Mouse (Mus musculus): Measurements from ENCODE around the gene Cpox. TPM values are rescaled to one million over a fixed set of nuclear protein-coding genes. Genes with fewer than 3 reads are reported as not detected.

Cpox gene
- polyA plus RNA-seq, 1 experiment from 2014 or later = 10.6 TPM

DNA sequence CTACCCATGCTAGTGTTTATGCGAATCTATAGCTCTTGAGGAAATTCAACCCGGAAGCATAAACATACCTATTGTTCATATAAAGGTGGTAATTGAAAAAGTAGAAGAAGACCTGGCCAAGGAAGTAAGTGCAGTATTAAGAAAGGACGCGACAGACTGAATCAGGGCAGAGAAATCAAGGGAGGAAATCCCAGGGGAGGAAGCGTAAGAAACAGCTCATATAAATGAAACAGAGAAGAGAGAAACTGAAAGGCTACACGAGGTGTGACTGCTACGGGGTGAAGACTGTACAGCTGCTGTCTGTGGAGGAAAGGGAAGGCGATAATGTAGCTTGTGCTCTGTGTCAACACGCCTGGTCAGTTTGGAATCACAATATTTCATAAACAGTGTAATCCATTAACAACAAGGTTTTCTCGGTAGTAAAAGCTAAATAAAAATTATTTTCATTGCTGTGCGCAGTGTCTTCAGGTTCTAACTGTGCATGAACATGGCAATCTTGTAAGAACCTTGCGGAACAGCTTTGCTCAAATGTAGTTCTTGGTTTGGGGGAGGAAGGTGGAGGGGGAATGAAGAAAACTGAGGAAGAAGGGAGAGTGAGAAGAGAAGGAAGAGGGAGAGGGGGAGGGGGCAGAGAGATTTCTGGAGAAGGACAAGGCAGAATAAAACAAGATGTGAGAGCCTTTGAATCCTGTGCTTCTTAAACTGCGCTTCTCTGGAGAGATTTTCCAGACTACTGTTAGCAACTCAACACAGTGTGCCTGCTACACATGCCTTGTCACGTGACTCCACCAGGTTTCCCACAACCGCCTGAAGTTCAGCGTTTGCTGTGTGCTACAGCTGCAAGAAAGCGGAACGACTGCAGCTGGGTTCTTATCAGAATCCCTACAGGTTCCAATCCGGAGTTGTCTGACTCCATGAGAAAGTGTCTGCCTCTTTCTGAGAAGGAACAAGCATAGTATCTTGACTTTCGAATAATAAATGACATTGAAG is 15.8 kb downstream of the Cpox start:
- Histone ChIP-seq H3K27ac (no peak overlapping the region), H3K4me3 (replicated peaks) (no peak overlapping the region), H3K9me3 (no peaks in the 10 kb centered on the region), H3K4me1 (replicated peaks) (no peaks in the 10 kb centered on the region), H3K27me3 (no peaks in the 10 kb centered on the region), H3K4me2 (replicated peaks) (no peak overlapping the region), H3K36me3 (peaks cover under 1% of the 10 kb centered on the region; the same call in 1 of the 2 replicates), H3K9ac (replicated peaks) (no peak overlapping the region)
- 84% methylated on average over 20 of the region's 20 CpGs for whole genome bisulfite sequencing
- ATAC-seq = no peak

DNA sequence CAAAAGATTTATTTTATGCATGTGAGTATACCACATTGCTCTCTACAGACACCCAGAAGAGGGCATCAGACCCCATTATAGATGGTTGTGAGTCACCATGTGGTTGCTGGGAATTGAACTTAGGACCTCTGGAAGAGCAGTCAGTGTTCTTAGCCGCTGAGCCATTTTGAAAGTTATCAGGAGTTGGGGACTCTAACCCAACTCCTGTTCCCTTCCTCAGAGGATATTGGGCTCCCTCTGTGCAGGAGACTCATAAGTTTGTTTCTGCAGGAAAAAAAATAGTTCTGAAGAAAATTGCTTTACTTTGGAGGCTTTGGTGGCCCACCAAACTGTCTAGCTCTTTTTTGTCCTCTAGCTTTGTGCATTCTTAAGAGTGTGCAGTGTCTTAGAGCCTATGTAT is 18.4 kb downstream of the Cpox start:
- H3K27ac ChIP-seq = no peak overlapping the region
- H3K9me3 ChIP-seq = no peaks in the 10 kb centered on the region
- no peaks in the 10 kb centered on the region for H3K36me3 ChIP-seq
- no peak overlapping the region for H3K4me2 ChIP-seq (replicated peaks)
- 96% methylated on average over 1 of the region's 1 CpGs for WGBS
- no peak for ATAC-seq
- H3K9ac ChIP-seq (replicated peaks) = no peak overlapping the region
- no peak overlapping the region for H3K4me3 ChIP-seq (replicated peaks)
- H3K4me1 ChIP-seq (replicated peaks) = no peaks in the 10 kb centered on the region
- no peaks in the 10 kb centered on the region for H3K27me3 ChIP-seq

DNA sequence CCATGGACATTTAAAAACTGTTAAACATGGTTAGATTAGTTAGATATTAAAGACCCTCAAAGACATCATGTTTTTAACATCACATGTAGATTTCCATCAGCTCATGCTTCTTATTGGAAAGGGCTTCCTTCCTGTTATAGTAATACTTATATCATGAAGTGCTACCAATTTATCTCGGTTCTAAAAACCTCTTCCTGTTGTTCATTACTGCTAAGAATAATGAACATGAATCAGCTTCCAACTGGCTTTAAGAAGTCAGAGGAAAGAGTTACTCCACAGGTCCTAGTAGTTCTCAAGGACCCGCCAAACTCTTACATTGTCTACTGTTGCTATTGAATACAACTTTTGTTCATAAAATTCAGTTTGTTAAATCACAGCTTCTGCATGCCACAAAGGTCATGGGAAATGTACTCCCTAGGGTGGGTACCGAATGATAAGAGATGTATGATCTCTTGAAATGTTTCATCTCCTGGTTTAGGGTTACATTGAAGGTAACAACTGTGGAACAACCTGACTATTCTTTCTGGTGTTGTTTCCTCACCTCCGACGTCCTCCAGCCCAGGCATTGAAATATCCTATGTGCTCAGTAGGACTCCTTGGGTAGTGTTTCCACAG is 19.6 kb downstream of the Cpox start:
- Histone ChIP-seq H3K27me3 (no peaks in the 10 kb centered on the region), H3K27ac (no peak overlapping the region), H3K9ac (replicated peaks) (no peak overlapping the region), H3K4me1 (replicated peaks) (no peaks in the 10 kb centered on the region), H3K4me2 (replicated peaks) (no peak overlapping the region), H3K4me3 (replicated peaks) (no peak overlapping the region), H3K36me3 (no peaks in the 10 kb centered on the region), H3K9me3 (no peaks in the 10 kb centered on the region)
- no peak for ATAC-seq
- 88% methylated on average over 5 of the region's 5 CpGs for WGBS

DNA sequence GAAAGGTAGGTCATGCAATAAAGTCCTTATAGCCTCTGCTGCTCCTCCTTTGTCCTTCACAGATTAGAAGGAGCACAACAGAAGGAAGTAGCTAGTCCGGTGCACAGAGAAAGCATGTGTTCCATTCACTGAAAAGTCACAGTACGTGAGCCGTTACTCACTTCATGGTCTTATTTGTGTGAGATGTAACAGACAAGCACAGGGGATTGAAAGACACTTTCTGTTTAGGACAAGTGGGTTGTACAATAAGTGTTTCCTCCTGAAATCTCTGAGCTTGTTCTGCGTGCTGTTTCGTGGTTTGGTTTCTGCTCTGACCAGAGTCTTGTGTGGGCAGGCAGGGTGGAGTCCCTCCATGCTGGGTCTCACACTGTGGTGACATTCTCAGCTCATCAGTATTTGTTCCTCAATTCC is 20.2 kb downstream of the Cpox start:
- Histone ChIP-seq H3K27me3 (no peaks in the 10 kb centered on the region), H3K4me1 (replicated peaks) (no peaks in the 10 kb centered on the region), H3K4me2 (replicated peaks) (no peak overlapping the region), H3K36me3 (no peaks in the 10 kb centered on the region), H3K9me3 (no peaks in the 10 kb centered on the region), H3K27ac (no peak overlapping the region), H3K9ac (replicated peaks) (no peak overlapping the region), H3K4me3 (replicated peaks) (no peak overlapping the region)
- ATAC-seq = no peak
- 84% methylated on average over 5 of the region's 5 CpGs for WGBS

DNA sequence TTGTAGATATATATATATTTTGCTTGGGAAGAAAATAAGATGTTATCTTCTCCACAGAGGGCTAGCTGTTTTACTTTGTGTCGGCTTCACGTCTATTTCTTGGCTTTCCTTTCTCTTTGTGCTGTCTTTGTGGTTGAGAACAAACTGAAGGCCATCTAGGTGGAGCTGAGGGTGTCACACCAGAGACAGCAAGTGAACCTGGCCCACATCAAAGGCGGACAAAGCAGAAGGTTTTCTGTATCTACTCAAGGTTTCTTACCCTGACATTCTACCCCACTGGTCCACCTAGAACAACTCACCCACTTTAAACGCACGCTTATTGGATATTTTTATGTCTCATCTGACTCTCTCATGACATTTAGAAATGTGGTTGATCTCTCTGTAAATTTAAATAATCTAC is 24.0 kb downstream of the Cpox start:
- no peak overlapping the region for H3K9ac ChIP-seq (replicated peaks)
- no peaks in the 10 kb centered on the region for H3K36me3 ChIP-seq
- no peak overlapping the region for H3K4me3 ChIP-seq (replicated peaks)
- no peak overlapping the region for H3K27ac ChIP-seq
- no peaks in the 10 kb centered on the region for H3K9me3 ChIP-seq
- no peak overlapping the region for H3K4me2 ChIP-seq (replicated peaks)
- no peaks in the 10 kb centered on the region for H3K27me3 ChIP-seq
- ATAC-seq = no peak
- H3K4me1 ChIP-seq (replicated peaks) = no peaks in the 10 kb centered on the region
- WGBS = 93% methylated on average over 5 of the region's 5 CpGs

DNA sequence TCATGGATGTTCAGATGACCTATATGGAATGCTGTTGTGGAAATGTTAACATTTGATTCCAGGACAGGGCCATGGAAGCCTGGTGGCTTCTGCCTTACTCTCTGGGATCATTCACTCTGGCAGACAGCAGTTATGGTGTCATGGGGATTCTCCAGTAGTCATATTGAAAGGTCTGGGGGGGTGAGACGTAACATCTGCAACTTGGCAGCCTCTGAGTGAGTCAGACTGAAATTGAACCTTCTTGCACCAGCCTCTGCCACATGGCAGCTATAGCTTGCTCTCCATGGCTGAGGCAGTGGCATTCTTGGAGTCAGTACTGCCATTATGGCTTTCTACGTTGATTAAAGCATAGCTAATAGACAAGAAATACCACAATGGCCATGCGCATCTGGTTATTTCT is 26.7 kb downstream of the Cpox start:
- H3K36me3 ChIP-seq = no peaks in the 10 kb centered on the region
- WGBS = 91% methylated on average over 3 of the region's 3 CpGs
- no peaks in the 10 kb centered on the region for H3K4me1 ChIP-seq (replicated peaks)
- no peak overlapping the region for H3K27ac ChIP-seq
- no peak overlapping the region for H3K9ac ChIP-seq (replicated peaks)
- no peak for ATAC-seq
- H3K27me3 ChIP-seq = no peaks in the 10 kb centered on the region
- no peak overlapping the region for H3K4me3 ChIP-seq (replicated peaks)
- no peak overlapping the region for H3K4me2 ChIP-seq (replicated peaks)
- no peaks in the 10 kb centered on the region for H3K9me3 ChIP-seq

DNA sequence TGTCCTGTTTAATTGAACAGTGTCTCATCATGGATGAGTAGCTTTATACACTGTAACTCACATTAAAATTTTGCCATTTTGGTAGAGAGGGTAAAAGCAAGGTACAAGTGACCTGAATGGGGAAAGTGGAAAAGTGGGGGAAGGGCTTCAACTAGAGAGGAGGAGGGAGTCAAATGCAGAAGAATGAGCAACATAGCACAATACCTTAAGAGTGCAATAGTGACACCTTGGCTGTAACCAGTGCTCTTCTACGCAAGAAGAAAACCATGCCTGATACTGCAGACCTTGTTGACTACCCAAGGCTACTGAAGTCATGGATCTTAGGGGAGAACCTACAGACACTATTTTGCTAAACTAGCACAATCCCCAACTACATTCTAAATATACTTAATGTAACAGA is 27.2 kb downstream of the Cpox start:
- Histone ChIP-seq H3K27me3 (no peaks in the 10 kb centered on the region), H3K9me3 (no peaks in the 10 kb centered on the region), H3K36me3 (no peaks in the 10 kb centered on the region), H3K4me2 (replicated peaks) (no peak overlapping the region), H3K27ac (no peak overlapping the region), H3K9ac (replicated peaks) (no peak overlapping the region), H3K4me3 (replicated peaks) (no peak overlapping the region), H3K4me1 (replicated peaks) (no peaks in the 10 kb centered on the region)
- 96% methylated on average over 1 of the region's 1 CpGs for WGBS
- no peak for ATAC-seq

DNA sequence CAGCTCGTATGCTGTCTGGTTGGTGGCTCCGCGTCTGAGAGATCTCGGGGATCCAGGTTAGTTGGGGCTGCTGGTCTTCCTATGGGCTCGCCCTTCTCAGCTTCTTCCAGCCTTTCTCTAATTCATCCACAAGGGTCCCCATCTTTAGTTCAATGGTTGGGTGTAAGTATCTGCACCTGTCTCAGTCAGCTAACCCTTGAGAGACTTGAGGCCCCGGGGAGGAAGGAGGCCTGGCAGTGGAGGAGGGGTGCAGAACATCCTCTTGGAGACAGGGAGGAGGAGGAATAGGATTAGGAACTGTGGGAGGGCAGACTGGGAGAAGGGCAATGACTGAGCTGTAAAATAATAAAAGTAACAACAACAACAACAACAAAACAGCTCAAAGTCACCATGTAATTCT is 30.1 kb downstream of the Cpox start:
- Histone ChIP-seq H3K36me3 (no peaks in the 10 kb centered on the region), H3K9ac (replicated peaks) (no peak overlapping the region), H3K27ac (no peak overlapping the region), H3K4me3 (replicated peaks) (no peak overlapping the region), H3K4me2 (replicated peaks) (no peak overlapping the region), H3K4me1 (replicated peaks) (no peaks in the 10 kb centered on the region), H3K27me3 (no peaks in the 10 kb centered on the region), H3K9me3 (no peaks in the 10 kb centered on the region)
- WGBS = 85% methylated on average over 6 of the region's 6 CpGs
- no peak for ATAC-seq

DNA sequence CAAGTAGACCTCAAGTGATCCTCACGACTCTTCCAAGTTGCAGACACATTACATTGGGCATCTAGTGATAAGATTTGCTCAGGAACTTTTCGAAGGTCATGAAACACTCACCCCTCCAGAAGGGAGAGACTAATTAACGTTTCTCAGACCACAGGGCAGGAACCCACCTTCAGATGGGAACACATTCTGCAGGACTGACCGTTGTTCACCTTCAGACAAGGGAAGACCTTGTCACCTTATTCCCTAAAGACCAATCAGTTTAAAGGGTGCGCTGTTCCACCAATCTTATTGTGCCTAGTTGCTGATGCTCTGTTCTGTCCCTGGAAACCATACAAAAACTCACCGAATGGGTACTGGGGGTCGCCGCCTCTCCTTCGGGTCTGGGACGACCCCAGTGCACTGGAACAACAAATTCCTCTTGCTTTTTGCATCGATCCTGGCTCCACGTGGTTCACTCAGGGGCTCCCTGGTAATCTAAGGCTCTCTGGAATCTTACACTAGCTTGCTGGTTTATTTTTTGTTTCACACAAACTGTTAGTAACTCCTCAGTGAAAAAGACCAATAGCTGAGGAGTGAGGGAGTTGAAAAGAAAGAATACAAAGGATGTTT is 30.8 kb downstream of the Cpox start:
- no peak overlapping the region for H3K9ac ChIP-seq (replicated peaks)
- H3K9me3 ChIP-seq = no peaks in the 10 kb centered on the region
- H3K36me3 ChIP-seq = no peaks in the 10 kb centered on the region
- no peak for ATAC-seq
- no peak overlapping the region for H3K27ac ChIP-seq
- H3K4me3 ChIP-seq (replicated peaks) = no peak overlapping the region
- no peaks in the 10 kb centered on the region for H3K27me3 ChIP-seq
- H3K4me2 ChIP-seq (replicated peaks) = no peak overlapping the region
- WGBS = 93% methylated on average over 12 of the region's 12 CpGs
- H3K4me1 ChIP-seq (replicated peaks) = no peaks in the 10 kb centered on the region

DNA sequence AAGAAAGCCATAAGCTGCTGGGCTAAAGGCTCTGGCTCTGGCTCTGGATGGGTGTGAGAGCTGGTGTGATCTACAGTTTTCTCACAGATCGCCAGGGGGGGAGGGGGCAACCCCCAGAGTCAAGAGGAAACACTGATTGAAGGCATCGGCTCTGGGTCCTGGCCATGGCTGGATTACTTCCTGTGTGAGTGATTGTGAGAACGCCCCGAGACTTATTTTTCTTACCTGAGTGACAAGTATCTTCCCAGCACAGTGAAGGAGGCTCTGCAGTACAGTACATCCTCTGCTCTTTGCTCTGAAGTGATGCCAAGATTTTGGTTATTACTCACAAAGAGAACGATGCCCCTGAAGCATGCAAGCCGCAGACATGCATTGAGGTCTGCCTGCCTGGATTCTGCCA is 31.7 kb downstream of the Cpox start:
- no peak overlapping the region for H3K27ac ChIP-seq
- no peaks in the 10 kb centered on the region for H3K4me1 ChIP-seq (replicated peaks)
- no peak overlapping the region for H3K4me3 ChIP-seq (replicated peaks)
- H3K4me2 ChIP-seq (replicated peaks) = no peak overlapping the region
- no peak overlapping the region for H3K9ac ChIP-seq (replicated peaks)
- ATAC-seq = no peak
- H3K9me3 ChIP-seq = no peaks in the 10 kb centered on the region
- no peaks in the 10 kb centered on the region for H3K36me3 ChIP-seq
- no peaks in the 10 kb centered on the region for H3K27me3 ChIP-seq
- 81% methylated on average over 6 of the region's 6 CpGs for WGBS

DNA sequence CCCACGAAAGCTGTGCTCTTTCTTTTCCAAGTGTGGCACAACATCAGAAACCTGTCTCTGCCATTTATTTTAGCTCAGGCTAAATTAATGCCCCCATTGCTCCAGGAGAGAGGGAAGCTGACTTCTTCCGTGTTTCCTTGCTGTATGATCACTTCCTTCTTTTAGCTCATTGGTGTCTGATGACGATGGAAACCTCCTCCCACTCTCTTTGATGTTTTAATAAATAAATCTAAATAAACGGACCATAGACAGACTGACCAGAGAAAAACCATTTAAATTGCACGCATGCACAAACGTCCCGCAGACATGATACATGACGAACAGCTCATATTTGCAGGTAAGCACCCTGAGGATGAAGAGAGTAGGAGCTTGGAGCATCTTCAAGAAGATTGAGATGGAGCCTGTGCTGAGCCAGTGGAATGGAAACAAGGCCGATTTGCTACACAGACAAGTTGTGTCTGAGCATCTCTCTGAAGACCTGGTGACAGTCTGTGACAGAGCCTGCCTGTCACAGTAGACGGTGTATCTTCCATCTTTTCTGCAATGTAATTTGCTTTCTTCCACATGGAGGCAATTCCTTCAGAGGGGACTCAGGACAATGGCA is 32.3 kb downstream of the Cpox start:
- H3K9ac ChIP-seq (replicated peaks) = no peak overlapping the region
- ATAC-seq = no peak
- WGBS = 86% methylated on average over 10 of the region's 10 CpGs
- H3K4me2 ChIP-seq (replicated peaks) = no peak overlapping the region
- no peaks in the 10 kb centered on the region for H3K9me3 ChIP-seq
- no peaks in the 10 kb centered on the region for H3K27me3 ChIP-seq
- H3K36me3 ChIP-seq = no peaks in the 10 kb centered on the region
- H3K4me1 ChIP-seq (replicated peaks) = no peaks in the 10 kb centered on the region
- no peak overlapping the region for H3K27ac ChIP-seq
- H3K4me3 ChIP-seq (replicated peaks) = no peak overlapping the region

All from midbrain, embryonic 13.5 days (tissue).